Mouse (Mus musculus): ENCODE results near the gene Med13l.

- no peak for TF ChIP-seq CTCF (conservative IDR thresholded peaks at IDR 0.05; ENCODE audit: insufficient read depth, insufficient read length, low read depth, low read length)
- TF ChIP-seq POLR2A (IDR thresholded peaks at IDR 0.05; ENCODE audit: low read depth, low read length), result no peak
Measured at GRCm38 (mm10) chr5:118751446-118752179, 191.1 kb downstream of the Med13l start.
